Mouse (Mus musculus) right cerebral cortex, postnatal 14 days (tissue): ENCODE data around the gene Ankrd34a.

Source experiments
- DNase-seq: peaks from one replicate; pipeline ENCODE4 v3.0.0; 2022

The Ankrd34a gene

DNA sequence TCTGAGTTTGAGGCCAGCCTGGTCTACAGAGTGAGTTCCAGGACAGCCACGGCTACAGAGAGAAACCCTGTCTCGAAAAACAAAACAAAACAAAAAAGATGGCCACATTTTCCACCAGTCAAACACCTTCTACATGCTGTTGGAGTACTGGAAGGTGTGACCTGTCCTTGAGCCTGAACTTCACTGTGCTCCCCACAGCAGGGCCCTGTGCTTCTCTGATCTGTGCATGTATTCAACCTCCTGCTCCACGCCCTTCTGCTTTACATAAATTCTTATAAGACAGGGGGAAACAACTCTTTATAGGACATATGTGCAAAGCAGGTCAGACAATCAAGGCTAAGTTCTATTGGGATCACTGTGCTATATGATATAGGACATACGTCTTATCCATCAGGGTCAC is 26.8 kb downstream of the Ankrd34a start:
- no peak for DNase-seq

DNA sequence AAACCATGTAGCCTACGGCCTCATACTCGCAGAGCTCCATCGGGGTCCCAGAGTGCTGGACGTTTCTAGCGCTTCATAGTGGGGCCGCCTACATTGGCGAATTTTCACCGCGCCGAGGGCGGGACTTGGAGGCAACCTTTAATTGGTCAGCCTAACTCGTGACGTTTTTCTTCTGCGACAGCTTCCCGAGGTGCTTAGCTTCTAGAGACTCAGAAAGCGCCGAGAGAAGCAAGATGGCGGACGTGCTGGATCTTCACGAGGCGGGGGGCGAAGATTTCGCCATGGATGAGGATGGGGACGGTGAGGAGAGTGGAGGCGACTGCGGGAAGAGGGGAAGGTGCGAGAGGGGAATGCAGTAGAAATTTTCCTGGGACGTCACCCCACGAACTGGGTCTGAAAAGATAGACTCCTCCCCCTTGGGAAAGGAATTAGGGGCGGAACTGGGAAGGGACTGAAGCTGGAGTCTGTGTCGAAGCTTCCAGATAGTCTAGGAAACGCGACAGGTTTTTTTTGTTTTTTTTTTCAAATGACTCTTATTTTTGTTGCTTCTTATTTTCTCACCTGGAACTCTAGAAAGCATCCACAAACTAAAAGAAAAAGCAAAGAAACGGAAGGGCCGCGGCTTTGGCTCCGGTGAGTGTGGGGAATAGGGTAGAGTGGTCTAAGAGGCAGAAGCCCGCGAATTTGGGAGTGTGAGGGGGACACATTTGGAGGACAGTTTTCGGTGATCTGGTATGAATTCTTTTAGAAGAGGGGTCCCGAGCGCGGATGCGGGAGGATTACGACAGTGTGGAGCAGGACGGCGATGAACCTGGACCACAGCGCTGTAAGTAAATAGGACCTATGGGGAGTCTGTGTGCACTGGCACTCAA is 33.5 kb downstream of the Ankrd34a start, which contains the start of gene Rbm8a:
Gene Rbm8a (plus strand): TSS at position 205 of the 872 bp plus-strand sequence.
- DNase-seq = peak; percentile 95

DNA sequence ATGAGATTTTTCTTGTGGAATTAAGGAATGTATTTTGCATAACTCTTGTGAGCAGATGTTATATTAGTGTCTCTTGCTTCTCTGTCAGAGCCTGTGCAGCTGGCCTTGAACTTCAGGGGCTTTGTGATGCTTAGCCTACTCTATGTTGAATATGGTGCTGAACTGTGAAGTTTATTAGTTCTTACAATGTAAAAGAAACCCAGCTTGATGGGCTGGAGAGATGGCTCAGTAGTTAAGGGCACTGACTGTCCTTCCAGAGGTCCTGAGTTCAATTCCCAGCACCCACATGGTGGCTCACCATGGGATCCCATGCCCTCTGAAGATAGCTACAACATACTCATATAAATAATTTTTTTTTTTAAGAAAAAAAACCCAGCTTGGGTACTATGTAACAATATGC is 35.6 kb downstream of the Ankrd34a start:
- DNase-seq = no peak

DNA sequence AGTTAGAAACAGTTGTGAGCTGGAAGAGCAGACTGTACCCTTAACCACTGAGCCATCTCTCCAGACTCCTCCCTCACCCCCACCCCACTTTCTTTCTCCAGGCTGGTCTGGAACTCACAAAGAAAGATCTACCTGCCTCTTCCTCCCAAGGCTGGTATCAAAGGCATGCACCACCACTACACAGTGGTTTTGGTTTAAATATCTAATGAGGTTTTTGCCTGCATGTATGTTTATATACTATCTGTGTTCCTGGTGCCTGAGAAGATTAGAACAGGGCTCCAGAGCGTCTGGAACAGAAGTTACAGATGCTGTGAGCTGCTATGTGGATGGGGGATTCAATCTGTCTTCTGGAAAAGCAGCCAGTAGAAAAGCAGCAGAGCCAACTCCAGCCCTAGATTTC is 37.6 kb downstream of the Ankrd34a start:
- no peak for DNase-seq

- DNase-seq = peak; percentile 84
These were observed 38.8 kb downstream of the Ankrd34a start, which contains the start of the genes Pex11b and Gm42957 for GRCm38 (mm10) chr3:96634928-96635879. Pex11b (plus strand) TSS chr3:96635376. Gm42957 (plus strand) TSS chr3:96635474.

- DNase-seq = no peak
These were observed 39.5 kb downstream of the Ankrd34a start for GRCm38 (mm10) chr3:96635906-96636305.

DNA sequence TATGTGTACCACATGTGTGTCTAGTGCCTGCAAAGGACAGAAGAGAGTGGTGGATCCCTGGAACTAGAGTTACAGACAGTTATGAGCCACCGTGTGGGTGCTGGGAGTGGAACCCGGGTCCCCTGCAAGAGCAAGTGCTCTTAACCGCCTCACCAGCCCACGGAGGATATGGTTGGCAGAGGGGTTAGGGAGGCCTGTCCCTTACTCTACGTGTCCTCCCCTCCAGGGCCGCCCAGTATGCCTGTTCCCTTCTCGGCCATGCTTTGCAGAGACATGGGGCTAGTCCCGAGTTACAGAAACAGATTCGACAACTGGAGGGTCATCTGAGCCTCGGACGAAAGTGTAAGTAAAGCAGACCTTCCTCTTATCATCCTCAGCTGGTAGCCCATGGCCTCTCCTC is 40.0 kb downstream of the Ankrd34a start:
- DNase-seq = no peak

GRCm38 (mm10) chr3:96639219-96639618 is 42.8 kb downstream of the Ankrd34a start:
- peak; percentile 48 for DNase-seq

- peak; percentile 45 for DNase-seq
These were observed 48.7 kb downstream of the Ankrd34a start, which contains the start of gene Itga10 for GRCm38 (mm10) chr3:96645018-96645649. Itga10 (plus strand) TSS chr3:96645584.

- DNase-seq = no peak
These were observed 50.9 kb downstream of the Ankrd34a start for GRCm38 (mm10) chr3:96647365-96647764.
